ENCODE assay signal across 8 mouse cellular contexts in genomic region chr9:35115804-35116203, GRCm38 (mm10). TPM values are rescaled to one million over a fixed set of nuclear protein-coding genes. Genes with fewer than 3 reads are reported as not detected.
A peak's percentile ranks its signal among the peaks of the same experiment; 100 is the strongest.
DNase-seq lines count a peak whose midpoint lies in the region; ATAC-seq lines count a peak whose summit lies in the region.

No protein-coding gene starts in this region.

- peak overlapping the region; percentile 83 for H3K9ac ChIP-seq in heart, embryonic 11.5 days (ENCODE audit: low read depth, low read length)
- H3K9ac ChIP-seq in forebrain, embryonic 15.5 days (replicated peaks) = peak overlapping the region; percentile 68; the same call in 1 of the 2 replicates

- DNase-seq in heart, postnatal 36 days = no peak
- peak; percentile 18 for DNase-seq in CD4-positive helper T cell, adult 2 months (ENCODE audit: low read depth, low spot score)
- no peak for DNase-seq in cerebellum, postnatal 10 days
- no peak for DNase-seq in right cerebral cortex, postnatal 36 days (ENCODE audit: low spot score in 2 of 2)

- H3K27me3 ChIP-seq in heart, embryonic 11.5 days (ENCODE audit: control insufficient read depth, insufficient read depth, low read length) = no peaks in the 10 kb centered on the region
- no peaks in the 10 kb centered on the region for H3K27me3 ChIP-seq in forebrain, embryonic 15.5 days

- no peaks in the 10 kb centered on the region for H3K9me3 ChIP-seq in heart, embryonic 11.5 days (replicated peaks; ENCODE audit: control insufficient read depth, low read length)
- H3K9me3 ChIP-seq in forebrain, embryonic 15.5 days = no peaks in the 10 kb centered on the region

- H3K27ac ChIP-seq in heart, embryonic 11.5 days (ENCODE audit: low read depth, low read length) = peak overlapping the region; percentile 87; the same call in 1 of the 2 replicates
- no peak overlapping the region; the same call in 1 of the 2 replicates for H3K27ac ChIP-seq in forebrain, embryonic 15.5 days (replicated peaks)
- H3K27ac ChIP-seq in macrophage = peak overlapping the region; percentile 17; the same call in 1 of the 2 replicates

- peaks cover 47% of the 10 kb centered on the region; the same call in 1 of the 2 replicates for H3K79me2 ChIP-seq in macrophage (ENCODE audit: inconsistent target)

- ATAC-seq in heart, embryonic 11.5 days (replicated peaks; ENCODE audit: insufficient number of reproducible peaks, low FRiP score, low TSS enrichment) = no peak
- peak; percentile 3; the same call in 1 of the 2 replicates for ATAC-seq in forebrain, embryonic 15.5 days (replicated peaks)
- no peak for ATAC-seq in megakaryocyte progenitor cell, adult 5-6 weeks (replicated peaks; ENCODE audit: poor library complexity)

- 35% methylated on average over 4 of the region's 4 CpGs for WGBS in heart, embryonic 11.5 days (ENCODE audit: insufficient replicate concordance)
- WGBS in forebrain, embryonic 15.5 days = 45% methylated on average over 4 of the region's 4 CpGs
- 12% methylated on average over 4 of the region's 4 CpGs for WGBS in macrophage (ENCODE audit: missing documents)

- peak overlapping the region; percentile 76 for H3K4me2 ChIP-seq in heart, embryonic 11.5 days
- H3K4me2 ChIP-seq in forebrain, embryonic 15.5 days (replicated peaks) = peak overlapping the region; percentile 64

- peaks cover 39% of the 10 kb centered on the region for H3K4me1 ChIP-seq in heart, embryonic 11.5 days (ENCODE audit: control insufficient read depth, insufficient read depth, low read length)
- H3K4me1 ChIP-seq in forebrain, embryonic 15.5 days = peaks cover 26% of the 10 kb centered on the region

- H3K36me3 ChIP-seq in heart, embryonic 11.5 days (ENCODE audit: control insufficient read depth, insufficient read depth, low read length) = no peaks in the 10 kb centered on the region; the same call in 1 of the 2 replicates
- H3K36me3 ChIP-seq in forebrain, embryonic 15.5 days = no peaks in the 10 kb centered on the region
- H3K36me3 ChIP-seq in macrophage (ENCODE audit: inconsistent target) = no peaks in the 10 kb centered on the region

- intact Hi-C loops in heart, postnatal 36 days (cut with DNase I) = loop anchor here (2.0 kb wide), 2 partner anchors 47 to 77 kb away; no protein-coding TSS in a partner anchor

- H3K4me3 ChIP-seq in heart, embryonic 11.5 days (ENCODE audit: low read depth, low read length) = peak overlapping the region; percentile 78
- peak overlapping the region; percentile 58 for H3K4me3 ChIP-seq in forebrain, embryonic 15.5 days
- H3K4me3 ChIP-seq in macrophage (ENCODE audit: inconsistent target) = peak overlapping the region; percentile 53

RNA-seq across cellular contexts. Expression of gene St3gal4, which starts 3.3 kb away (rescaled TPM):
- 19.8 and 20.5 TPM in 2 replicates for polyA plus RNA-seq in heart, embryonic 11.5 days (2014; fragmentation: Nextera tagmentation; extraction: Ambion mirVana)
- 10 to 100 TPM; 26.8 to 39.1 TPM for total RNA-seq in heart, postnatal 36 days (2021)
- polyA plus RNA-seq in forebrain, embryonic 15.5 days (2015; fragmentation: Nextera tagmentation; extraction: Ambion mirVana) = 13.7 and 13.8 TPM in 2 replicates
- 10 to 100 TPM in 22 of 26 experiments, 1 to 10 TPM in 4; 3.8 to 56.8 (median 20.0) TPM for total RNA-seq in macrophage (2018; cell fraction: chromatin; rRNA removed)
- 10 to 100 TPM; 11.2 to 20.6 (median 15.4) TPM for total RNA-seq in macrophage (2018; cell fraction: cytosol; rRNA removed)
- 10 to 100 TPM in 21 of 26 experiments, 1 to 10 TPM in 5; 6.4 to 36.2 (median 15.8) TPM for total RNA-seq in macrophage (2018; cell fraction: nucleus; rRNA removed)
- 15.5 to 19.7 TPM (median 16.0 TPM) in 3 replicates for polyA plus RNA-seq in macrophage (2018)
- total RNA-seq in megakaryocyte progenitor cell, adult 5-6 weeks (2015) = 37.2 and 38.1 TPM in 2 replicates
- total RNA-seq in megakaryocyte progenitor cell, adult 5-6 weeks (2017) = 33.7 and 34.6 TPM in 2 replicates
